Mouse (Mus musculus): Measurements from ENCODE around the gene Banf1.

DNA sequence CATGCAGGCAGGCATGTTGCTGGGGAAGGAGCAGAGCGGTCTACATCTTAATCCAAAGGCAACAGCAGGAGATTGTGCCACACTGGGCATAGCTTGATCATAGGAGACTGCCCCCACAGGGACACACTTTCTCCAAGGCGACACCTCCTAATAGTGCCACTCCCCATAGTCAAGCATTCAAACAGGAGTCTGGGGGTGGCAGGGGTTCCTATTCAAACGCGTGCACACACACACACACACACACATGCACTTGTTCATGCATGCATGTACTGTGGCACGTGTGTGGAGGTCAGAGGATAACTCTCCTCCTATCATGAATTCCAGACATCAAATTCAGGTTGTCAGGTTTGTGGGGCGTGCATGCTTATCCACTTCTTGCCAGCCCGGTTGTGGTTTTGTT is 5.8 kb upstream of the Banf1 start:
- no peak for TF ChIP-seq CTCF (IDR thresholded peaks at IDR 0.05; ENCODE audit: low read depth)
- TF ChIP-seq EP300 (IDR thresholded peaks at IDR 0.05; ENCODE audit: low read depth): no peak

Measured in liver, postnatal 0 days (tissue).